Mouse (Mus musculus) kidney, postnatal 0 days (tissue): Measurements from ENCODE around the gene Prkacb. TPM values are rescaled to one million over a fixed set of nuclear protein-coding genes. Genes with fewer than 3 reads are reported as not detected.

Experiments used
- ATAC-seq: fragments of 200-750 bp; cut with Nextera tagmentation; replicated peaks from 2 replicates; pipeline ENCODE4 v1.8.0; 2017; ENCODE audit warnings: low read depth, moderate number of reproducible peaks, moderate TSS enrichment, moderate library complexity; ENCODE audit not compliant: low FRiP score
- DNase-seq: peaks from one replicate; pipeline ENCODE4 v3.0.0-alpha.2; 2016; ENCODE audit warnings: low spot score
- H3K27ac ChIP-seq: fragments of 300-500 bp; sonication (generic); 2 replicates; pipeline ENCODE4 v1.5.1; 2014; ENCODE audit warnings: mild to moderate bottlenecking
- H3K27me3 ChIP-seq: fragments of 300-500 bp; sonication (generic); 2 replicates; pipeline ENCODE4 v1.6.1; 2014; ENCODE audit warnings: low read length, mixed read lengths; ENCODE audit not compliant: insufficient read depth
- H3K36me3 ChIP-seq: fragments of 300-500 bp; sonication (generic); 2 replicates; pipeline ENCODE4 v1.6.1; 2014; ENCODE audit warnings: low read length, mixed read lengths; ENCODE audit not compliant: insufficient read depth
- H3K4me1 ChIP-seq: fragments of 300-500 bp; sonication (generic); replicated peaks from 2 replicates; pipeline ENCODE4 v1.6.1; 2014; ENCODE audit warnings: antibody characterized with exemption, low read length, mixed read lengths; ENCODE audit not compliant: insufficient read depth
- H3K4me2 ChIP-seq: fragments of 300-500 bp; sonication (generic); 2 replicates; pipeline ENCODE4 v1.6.1; 2014; ENCODE audit warnings: mild to moderate bottlenecking, low read length, moderate library complexity, mixed read lengths
- H3K4me3 ChIP-seq: fragments of 300-500 bp; sonication (generic); replicated peaks from 2 replicates; pipeline ENCODE4 v1.5.1; 2014; ENCODE audit warnings: low read depth, low read length
- H3K9ac ChIP-seq: fragments of 300-500 bp; sonication (generic); 2 replicates; pipeline ENCODE4 v1.6.1; 2014; ENCODE audit warnings: low read depth, low read length
- H3K9me3 ChIP-seq: fragments of 300-500 bp; sonication (generic); replicated peaks from 2 replicates; pipeline ENCODE4 v1.6.1; 2016; ENCODE audit warnings: low read length, inconsistent platforms, mixed read lengths
- CTCF ChIP-seq: IDR thresholded peaks from 2 replicates; pipeline ENCODE4 v1.5.1; 2016; ENCODE audit warnings: antibody characterized with exemption, low read depth, mild to moderate bottlenecking, moderate library complexity
- WGBS: fragments of 180-500 bp; shearing (Covaris S2); extraction: QIAGEN DNeasy Blood & Tissue Kit; methylation state at CpG from one replicate; pipeline ENCODE4 v1.1.7; 2014; 5-methylcytosine and 5-hydroxymethylcytosine counted together
- polyA plus RNA-seq: library from polyadenylated mRNA; unstranded; fragments of >200 nt; fragmentation: Nextera tagmentation; extraction: Ambion mirVana; gene quantifications from 2 replicates; pipeline ENCODE4 v1.2.1, GENCODE M21; 2015

Gene Prkacb
- polyA plus RNA-seq, 1 experiment from 2014 or later, result 48.0 TPM

DNA sequence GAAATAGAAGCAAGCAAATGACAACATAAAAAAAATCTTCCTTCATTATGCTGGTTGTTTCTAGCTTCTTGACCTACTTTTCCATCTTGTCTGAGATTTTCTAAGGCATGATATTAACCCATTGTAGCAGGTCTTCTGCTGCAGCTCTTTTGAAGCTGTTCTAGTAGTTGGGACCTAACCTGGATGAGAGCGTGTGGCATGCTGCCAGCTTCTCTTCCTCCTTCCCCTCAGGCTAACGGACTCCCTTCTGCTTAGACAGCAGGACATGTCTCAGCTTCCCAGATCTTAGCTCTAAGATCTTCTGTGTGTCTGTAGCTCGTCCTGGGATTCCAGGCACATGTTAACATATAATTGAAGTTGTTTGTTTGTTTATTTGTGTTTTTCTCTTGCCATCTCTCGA is 93.1 kb downstream of the Prkacb start:
- no peak for DNase-seq
- no peak overlapping the region for H3K9ac ChIP-seq
- 71% methylated on average over 4 of the region's 4 CpGs for WGBS
- no peak for ATAC-seq
- H3K9me3 ChIP-seq, result no peaks in the 10 kb centered on the region
- H3K27ac ChIP-seq, result no peak overlapping the region
- H3K27me3 ChIP-seq, result no peaks in the 10 kb centered on the region
- no peak overlapping the region for H3K4me3 ChIP-seq
- H3K4me1 ChIP-seq, result no peaks in the 10 kb centered on the region
- TF ChIP-seq CTCF, result no peak
- H3K36me3 ChIP-seq, result no peaks in the 10 kb centered on the region
- no peak overlapping the region for H3K4me2 ChIP-seq

- WGBS, result 70% methylated on average over 5 of the region's 5 CpGs
- no peak for TF ChIP-seq CTCF
- ATAC-seq, result peak; percentile 54; the same call in 1 of the 2 replicates
These were observed 94.5 kb downstream of the Prkacb start for GRCm38 (mm10) chr3:146718251-146718650.

GRCm38 (mm10) chr3:146712305-146712704 is 100.5 kb downstream of the Prkacb start:
- no peaks in the 10 kb centered on the region for H3K9me3 ChIP-seq
- no peak overlapping the region for H3K27ac ChIP-seq
- no peaks in the 10 kb centered on the region for H3K27me3 ChIP-seq
- H3K36me3 ChIP-seq, result no peaks in the 10 kb centered on the region
- 73% methylated on average over 7 of the region's 7 CpGs for WGBS
- no peak for DNase-seq
- no peak overlapping the region for H3K9ac ChIP-seq
- ATAC-seq, result no peak
- H3K4me3 ChIP-seq, result no peak overlapping the region
- no peaks in the 10 kb centered on the region for H3K4me1 ChIP-seq
- no peak overlapping the region for H3K4me2 ChIP-seq
- no peak for TF ChIP-seq CTCF

More at GRCm38 (mm10) chr3:146718251-146718650, 94.5 kb downstream of the Prkacb start:
- H3K4me2 ChIP-seq, result no peak overlapping the region
- H3K27me3 ChIP-seq, result no peaks in the 10 kb centered on the region
- H3K9ac ChIP-seq, result no peak overlapping the region
- no peak overlapping the region for H3K27ac ChIP-seq
- no peak overlapping the region for H3K4me3 ChIP-seq
- no peaks in the 10 kb centered on the region for H3K4me1 ChIP-seq
- H3K36me3 ChIP-seq, result no peaks in the 10 kb centered on the region
- DNase-seq, result no peak
- no peaks in the 10 kb centered on the region for H3K9me3 ChIP-seq

- H3K9me3 ChIP-seq, result no peaks in the 10 kb centered on the region
- no peak for TF ChIP-seq CTCF
- no peak overlapping the region for H3K27ac ChIP-seq
- ATAC-seq (no peak), DNase-seq (no peak)
- no peak overlapping the region for H3K4me2 ChIP-seq
- H3K4me3 ChIP-seq, result no peak overlapping the region
- H3K4me1 ChIP-seq, result no peaks in the 10 kb centered on the region
- H3K36me3 ChIP-seq, result no peaks in the 10 kb centered on the region
- H3K9ac ChIP-seq, result no peak overlapping the region
- H3K27me3 ChIP-seq, result no peaks in the 10 kb centered on the region
- 68% methylated on average over 6 of the region's 6 CpGs for WGBS
These were observed 101.2 kb downstream of the Prkacb start for GRCm38 (mm10) chr3:146711559-146711958.

- H3K9me3 ChIP-seq, result no peaks in the 10 kb centered on the region
- H3K27ac ChIP-seq, result no peak overlapping the region
- no peak for TF ChIP-seq CTCF
- H3K9ac ChIP-seq, result no peak overlapping the region
- ATAC-seq (no peak), DNase-seq (no peak)
- H3K4me1 ChIP-seq, result no peaks in the 10 kb centered on the region
- H3K27me3 ChIP-seq, result no peaks in the 10 kb centered on the region
- 76% methylated on average over 7 of the region's 7 CpGs for WGBS
- no peaks in the 10 kb centered on the region for H3K36me3 ChIP-seq
- H3K4me2 ChIP-seq, result no peak overlapping the region
- no peak overlapping the region for H3K4me3 ChIP-seq
These were observed 101.7 kb downstream of the Prkacb start for GRCm38 (mm10) chr3:146711084-146711483.

DNA sequence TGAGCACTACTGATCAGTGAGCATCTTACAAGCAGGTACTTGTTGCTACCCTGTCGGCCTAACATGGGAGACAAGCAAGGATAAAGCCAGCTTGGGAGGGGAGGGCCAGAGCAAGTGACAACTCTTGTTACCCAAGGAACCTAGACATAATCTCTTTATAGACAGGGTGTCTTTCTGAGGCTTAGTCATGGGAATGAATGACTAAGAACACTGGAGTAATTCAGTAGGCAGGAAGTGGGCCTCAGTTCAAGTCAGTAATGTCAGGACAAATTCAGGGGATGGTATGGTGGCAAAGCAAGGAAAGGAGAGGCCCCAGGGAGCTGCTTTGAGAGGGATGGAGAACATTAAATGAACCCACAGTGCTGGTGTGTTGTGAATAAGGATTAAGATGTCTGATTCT is 103.7 kb downstream of the Prkacb start:
- Histone ChIP-seq H3K27me3 (no peaks in the 10 kb centered on the region), H3K4me2 (no peak overlapping the region), H3K9me3 (no peaks in the 10 kb centered on the region), H3K9ac (no peak overlapping the region), H3K36me3 (no peaks in the 10 kb centered on the region), H3K27ac (no peak overlapping the region), H3K4me1 (no peaks in the 10 kb centered on the region), H3K4me3 (no peak overlapping the region)
- DNase-seq (no peak), ATAC-seq (no peak)
- TF ChIP-seq CTCF, result no peak
- 91% methylated on average over 1 of the region's 1 CpGs for WGBS

- 57% methylated on average over 3 of the region's 3 CpGs for WGBS
- DNase-seq (no peak), ATAC-seq (peak; percentile 21; the same call in 1 of the 2 replicates)
- no peaks in the 10 kb centered on the region for H3K9me3 ChIP-seq
- H3K27ac ChIP-seq, result no peak overlapping the region
- H3K36me3 ChIP-seq, result no peaks in the 10 kb centered on the region
- no peak overlapping the region for H3K9ac ChIP-seq
- no peak overlapping the region for H3K4me3 ChIP-seq
- H3K27me3 ChIP-seq, result no peaks in the 10 kb centered on the region
- no peaks in the 10 kb centered on the region for H3K4me1 ChIP-seq
- no peak overlapping the region for H3K4me2 ChIP-seq
- no peak for TF ChIP-seq CTCF
These were observed 104.4 kb downstream of the Prkacb start for GRCm38 (mm10) chr3:146708381-146708780.
